Mouse (Mus musculus): ENCODE measurements around the gene Cdx4. TPM values are rescaled to one million over a fixed set of nuclear protein-coding genes. Genes with fewer than 3 reads are reported as not detected.

Gene Cdx4
- total RNA-seq, 4 experiments from 2014 or later = not detected

Other genes with a start within 250 kb of the Cdx4 start
- 1 to 10 TPM; 1.1 to 1.9 (median 1.5) TPM for gene Nap1l2, start 134.8 kb upstream of the Cdx4 start, total RNA-seq (2022)
- 10 to 100 TPM in 2 of 4 experiments, 1 to 10 TPM in 2; 7.5 to 11.9 (median 9.9) TPM for gene Chic1, start 35.1 kb downstream of the Cdx4 start, total RNA-seq (2022)
- under 1 TPM in 3 of 4 experiments, not detected in 1; 0.52 to 0.89 (median 0.62) TPM for gene Tsx, start 93.1 kb downstream of the Cdx4 start, total RNA-seq (2022)
- not detected for gene Gm26992, start 100.6 kb downstream of the Cdx4 start, total RNA-seq (2022)